Mouse (Mus musculus) liver, embryonic 16.5 days (tissue): ENCODE data around the gene Ppp1r3f. TPM values are rescaled to one million over a fixed set of nuclear protein-coding genes. Genes with fewer than 3 reads are reported as not detected.

Experiments
- ATAC-seq: fragments of 200-750 bp; cut with Nextera tagmentation; 2 replicates; pipeline ENCODE4 v1.8.0; 2017; ENCODE audit warnings: low read depth, mild to moderate bottlenecking, moderate number of reproducible peaks, moderate library complexity
- H3K27ac ChIP-seq: fragments of 300-500 bp; sonication (generic); 2 replicates; pipeline ENCODE4 v1.5.1; 2014; ENCODE audit warnings: mild to moderate bottlenecking, low read length
- H3K27me3 ChIP-seq: fragments of 300-500 bp; sonication (generic); 2 replicates; pipeline ENCODE4 v1.6.1; 2014; ENCODE audit warnings: low read depth, low read length, mixed read lengths; ENCODE audit not compliant: control insufficient read depth, insufficient read depth
- H3K36me3 ChIP-seq: fragments of 300-500 bp; sonication (generic); 2 replicates; pipeline ENCODE4 v1.6.1; 2014; ENCODE audit warnings: mild to moderate bottlenecking; ENCODE audit not compliant: control insufficient read depth, insufficient read depth
- H3K4me1 ChIP-seq: fragments of 300-500 bp; sonication (generic); 2 replicates; pipeline ENCODE4 v1.6.1; 2014; ENCODE audit warnings: low read depth, low read length, mixed read lengths; ENCODE audit not compliant: control insufficient read depth
- H3K4me2 ChIP-seq: fragments of 300-500 bp; sonication (generic); 2 replicates; pipeline ENCODE4 v1.6.1; 2014; ENCODE audit warnings: low read depth, low read length, mixed read lengths
- H3K4me3 ChIP-seq: fragments of 300-500 bp; sonication (generic); 2 replicates; pipeline ENCODE4 v1.5.1; 2014; ENCODE audit warnings: low read depth, mild to moderate bottlenecking, low read length
- H3K9ac ChIP-seq: fragments of 300-500 bp; sonication (generic); 2 replicates; pipeline ENCODE4 v1.6.1; 2014; ENCODE audit warnings: low read depth, low read length
- H3K9me3 ChIP-seq: fragments of 300-500 bp; sonication (generic); replicated peaks from 2 replicates; pipeline ENCODE4 v1.6.1; 2016; ENCODE audit warnings: low read length; ENCODE audit not compliant: control insufficient read depth
- WGBS: fragments of 180-500 bp; shearing (Covaris S2); extraction: QIAGEN DNeasy Blood & Tissue Kit; methylation state at CpG from one replicate; pipeline ENCODE4 v1.1.7; 2014; ENCODE audit not compliant: insufficient replicate concordance; 5-methylcytosine and 5-hydroxymethylcytosine counted together
- polyA plus RNA-seq: library from polyadenylated mRNA; unstranded; fragments of >200 nt; fragmentation: Nextera tagmentation; extraction: Ambion mirVana; gene quantifications from 2 replicates; pipeline ENCODE4 v1.2.1, GENCODE M21; 2015

Ppp1r3f gene
- polyA plus RNA-seq, 1 experiment from 2014 or later = 0.24 TPM

DNA sequence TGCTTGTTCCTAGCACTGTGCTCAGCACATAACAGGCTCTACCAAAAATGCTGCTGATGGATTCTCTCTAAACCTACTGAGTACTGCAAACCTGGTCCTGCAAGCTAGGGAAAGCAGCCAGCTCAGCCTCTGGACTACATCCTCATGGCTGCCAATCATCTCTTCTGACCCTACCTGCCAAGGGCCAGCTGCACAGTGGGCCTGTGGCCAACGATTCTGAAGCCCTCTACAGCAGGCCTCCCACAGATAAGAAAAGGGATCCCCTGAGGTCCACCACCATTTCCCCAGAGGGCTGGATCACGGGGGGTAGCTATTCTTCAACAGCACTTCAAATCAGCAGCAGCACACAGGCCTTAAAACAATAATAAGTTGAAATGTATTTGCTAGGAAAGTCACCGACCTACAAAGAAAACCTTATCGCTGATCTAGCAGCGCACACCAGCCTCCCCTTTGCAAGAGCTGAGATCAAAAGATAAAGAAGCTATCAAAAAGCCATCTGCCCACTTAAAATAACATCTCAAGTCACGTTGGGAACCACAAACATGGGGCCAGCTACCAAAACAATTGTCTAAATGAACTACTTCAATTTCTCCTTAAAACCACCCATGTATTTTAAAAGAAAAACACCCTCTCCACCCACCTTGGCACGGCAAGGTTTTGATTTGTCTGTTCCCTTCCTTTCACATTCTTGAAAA lies 3.5 kb downstream of the Ppp1r3f start:
- WGBS = 36% methylated on average over 7 of the region's 7 CpGs
- no peak overlapping the region for H3K27ac ChIP-seq
- no peak for ATAC-seq
- no peaks in the 10 kb centered on the region for H3K36me3 ChIP-seq
- no peaks in the 10 kb centered on the region for H3K27me3 ChIP-seq
- H3K9ac ChIP-seq = no peak overlapping the region
- peaks cover 15% of the 10 kb centered on the region for H3K4me1 ChIP-seq
- no peak overlapping the region for H3K4me2 ChIP-seq
- H3K9me3 ChIP-seq = no peaks in the 10 kb centered on the region
- H3K4me3 ChIP-seq = no peak overlapping the region

DNA sequence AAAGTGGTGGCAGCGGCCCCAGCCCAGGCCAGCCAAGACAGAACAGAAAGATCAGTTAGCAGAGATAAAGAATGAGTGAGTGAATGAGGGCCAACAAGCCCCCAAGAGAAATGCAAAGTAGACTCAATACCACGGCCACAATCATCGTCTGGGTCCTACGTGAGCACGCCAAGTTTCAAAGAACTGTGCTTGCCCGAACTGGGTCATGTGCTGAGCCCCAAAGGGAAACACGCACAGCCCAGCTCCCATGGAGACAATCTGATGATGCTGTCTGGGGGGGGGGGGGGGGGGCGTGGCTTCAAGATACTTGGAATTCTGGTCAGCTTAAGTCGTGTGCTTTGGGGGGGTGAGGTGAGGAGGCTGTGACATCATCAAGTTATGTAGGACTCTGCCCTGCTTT lies 6.6 kb downstream of the Ppp1r3f start:
- Histone ChIP-seq H3K9me3 (no peaks in the 10 kb centered on the region), H3K36me3 (no peaks in the 10 kb centered on the region), H3K27ac (no peak overlapping the region), H3K4me2 (no peak overlapping the region), H3K9ac (no peak overlapping the region), H3K27me3 (no peaks in the 10 kb centered on the region), H3K4me1 (peaks cover 2% of the 10 kb centered on the region; the same call in 1 of the 2 replicates), H3K4me3 (no peak overlapping the region)
- 53% methylated on average over 9 of the region's 9 CpGs for WGBS
- no peak for ATAC-seq

DNA sequence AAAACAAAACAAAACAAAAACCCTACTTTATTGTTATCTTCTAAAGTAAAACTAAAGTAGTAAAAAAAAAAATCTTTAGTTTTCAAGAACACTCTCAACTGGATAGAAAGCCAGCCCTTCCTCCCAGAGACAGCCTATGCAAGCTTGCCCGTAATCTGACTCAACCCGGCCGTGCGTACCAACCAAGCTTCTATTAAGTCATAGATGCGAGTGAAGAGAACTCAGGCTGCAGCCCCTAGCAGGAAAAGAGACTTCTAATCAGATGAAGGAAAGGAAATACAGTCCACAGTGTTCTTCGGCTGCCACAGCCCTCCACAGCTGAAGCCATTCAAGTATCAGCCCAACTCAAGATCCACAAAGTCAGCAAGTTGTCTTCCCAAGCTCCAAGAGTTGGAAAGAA lies 7.7 kb downstream of the Ppp1r3f start:
- Histone ChIP-seq H3K36me3 (no peaks in the 10 kb centered on the region), H3K27ac (no peak overlapping the region), H3K27me3 (no peaks in the 10 kb centered on the region), H3K4me2 (no peak overlapping the region), H3K4me3 (no peak overlapping the region), H3K9ac (no peak overlapping the region), H3K4me1 (no peaks in the 10 kb centered on the region; the same call in 1 of the 2 replicates), H3K9me3 (no peaks in the 10 kb centered on the region)
- no peak for ATAC-seq
- 32% methylated on average over 6 of the region's 6 CpGs for WGBS

DNA sequence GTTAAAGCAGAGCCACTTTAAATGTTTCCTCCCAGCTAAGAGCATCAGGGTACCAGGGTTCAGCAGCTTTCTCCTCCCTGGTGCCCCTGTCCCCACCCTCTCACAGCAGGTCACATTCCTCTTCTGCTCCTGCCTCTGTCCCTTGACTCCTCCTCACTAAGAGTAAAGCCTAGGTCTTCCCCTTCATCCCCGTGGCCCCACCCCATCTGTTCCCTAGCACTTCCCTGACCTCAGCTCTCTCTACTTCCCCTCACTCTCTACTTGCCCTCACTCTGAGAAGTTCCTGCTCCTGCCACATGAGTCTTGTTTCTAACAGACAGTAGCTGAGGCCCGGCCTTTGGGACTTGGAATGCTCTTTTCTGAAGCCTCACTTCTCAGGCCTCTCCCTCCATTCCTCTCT lies 11.0 kb downstream of the Ppp1r3f start:
- H3K4me3 ChIP-seq = no peak overlapping the region
- no peak overlapping the region for H3K9ac ChIP-seq
- H3K4me1 ChIP-seq = no peaks in the 10 kb centered on the region
- no peaks in the 10 kb centered on the region for H3K9me3 ChIP-seq
- H3K4me2 ChIP-seq = no peak overlapping the region
- 24% methylated on average over 2 of the region's 2 CpGs for WGBS
- H3K27ac ChIP-seq = no peak overlapping the region
- no peak for ATAC-seq
- H3K27me3 ChIP-seq = no peaks in the 10 kb centered on the region
- H3K36me3 ChIP-seq = no peaks in the 10 kb centered on the region

DNA sequence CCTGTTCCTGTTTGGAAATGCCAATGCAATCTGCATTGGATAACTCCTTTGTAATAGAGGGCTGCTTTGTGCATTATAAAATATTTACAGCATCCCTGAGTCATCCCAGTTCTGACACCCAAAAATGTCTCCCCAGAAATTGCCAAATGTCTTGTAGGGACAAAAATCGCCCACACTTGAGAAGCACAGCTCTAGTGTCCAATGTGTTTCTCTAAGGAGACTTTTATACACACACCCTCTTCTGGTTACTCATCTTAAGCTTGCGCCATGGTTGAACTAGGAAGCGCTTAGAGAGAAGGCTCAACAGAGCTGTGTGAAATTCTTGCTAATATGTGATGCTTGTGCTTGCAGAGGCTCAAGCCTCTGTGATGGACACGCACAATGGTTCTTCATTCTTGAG lies 20.6 kb downstream of the Ppp1r3f start:
- H3K9ac ChIP-seq = no peak overlapping the region
- H3K4me2 ChIP-seq = no peak overlapping the region
- no peaks in the 10 kb centered on the region for H3K36me3 ChIP-seq
- ATAC-seq = no peak
- no peaks in the 10 kb centered on the region for H3K4me1 ChIP-seq
- no peaks in the 10 kb centered on the region for H3K27me3 ChIP-seq
- H3K4me3 ChIP-seq = no peak overlapping the region
- H3K27ac ChIP-seq = no peak overlapping the region
- WGBS = 70% methylated on average over 4 of the region's 4 CpGs
- H3K9me3 ChIP-seq = no peaks in the 10 kb centered on the region

DNA sequence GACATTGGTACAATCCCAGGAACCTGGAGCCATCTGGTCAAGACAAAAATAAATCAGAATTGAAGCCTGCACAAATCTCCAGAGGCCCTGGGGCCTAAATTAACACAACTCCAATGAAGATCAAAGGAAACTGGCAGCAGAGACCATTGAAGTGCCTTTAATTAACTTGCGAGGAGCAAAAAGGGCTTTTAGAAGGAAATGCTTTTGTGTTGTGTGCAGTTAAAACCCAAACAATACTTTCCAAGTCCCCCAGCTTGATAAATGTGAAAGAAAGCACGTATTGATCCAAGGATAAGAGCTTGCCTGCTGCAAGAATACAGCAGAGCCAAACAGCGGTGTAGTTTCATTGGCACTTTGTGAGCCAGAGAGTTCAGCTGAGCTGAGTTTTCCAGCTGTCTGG lies 49.1 kb downstream of the Ppp1r3f start:
- no peak for ATAC-seq
- Histone ChIP-seq H3K27ac (no peak overlapping the region), H3K4me3 (no peak overlapping the region), H3K4me1 (no peaks in the 10 kb centered on the region), H3K36me3 (no peaks in the 10 kb centered on the region), H3K27me3 (no peaks in the 10 kb centered on the region), H3K9me3 (no peaks in the 10 kb centered on the region), H3K4me2 (no peak overlapping the region), H3K9ac (no peak overlapping the region)
- 49% methylated on average over 3 of the region's 3 CpGs for WGBS

Other genes with a start within 250 kb of the Ppp1r3f start
- 0.02 and 0.04 TPM in 2 replicates for gene Usp27x, start 198.5 kb downstream of the Ppp1r3f start, polyA plus RNA-seq
- 0.09 TPM in 1 of 2 replicates, not detected in the other for gene Foxp3, start 639 bp downstream of the Ppp1r3f start, polyA plus RNA-seq
- 17.3 and 17.6 TPM in 2 replicates for gene Ccdc22, start 31.2 kb upstream of the Ppp1r3f start, polyA plus RNA-seq
- gene Cacna1f, start 32.8 kb upstream of the Ppp1r3f start, polyA plus RNA-seq = 0.04 and 0.06 TPM in 2 replicates
- gene Syp, start 64.2 kb upstream of the Ppp1r3f start, polyA plus RNA-seq = 0.25 and 0.32 TPM in 2 replicates
- 1.4 and 2.3 TPM in 2 replicates for gene Prickle3, start 83.0 kb upstream of the Ppp1r3f start, polyA plus RNA-seq
- gene Plp2, start 97.1 kb upstream of the Ppp1r3f start, polyA plus RNA-seq = 24.8 and 29.2 TPM in 2 replicates
- 0.12 TPM in 1 of 2 replicates, not detected in the other for gene Magix, start 107.0 kb upstream of the Ppp1r3f start, polyA plus RNA-seq
- 13.4 and 14.0 TPM in 2 replicates for gene Gpkow, start 122.8 kb upstream of the Ppp1r3f start, polyA plus RNA-seq
- 19.9 and 21.8 TPM in 2 replicates for gene Wdr45, start 140.1 kb upstream of the Ppp1r3f start, polyA plus RNA-seq
- 0.27 and 0.51 TPM in 2 replicates for gene Gm45208, start 148.0 kb upstream of the Ppp1r3f start, polyA plus RNA-seq
- 5.2 and 6.0 TPM in 2 replicates for gene Praf2, start 154.2 kb upstream of the Ppp1r3f start, polyA plus RNA-seq
- 1.6 and 1.9 TPM in 2 replicates for gene Ccdc120, start 176.6 kb upstream of the Ppp1r3f start, polyA plus RNA-seq
- gene Tfe3, start 188.3 kb upstream of the Ppp1r3f start, polyA plus RNA-seq = 9.5 and 11.4 TPM in 2 replicates
- gene Gripap1, start 215.5 kb upstream of the Ppp1r3f start, polyA plus RNA-seq = 27.7 and 28.9 TPM in 2 replicates
- gene Kcnd1, start 248.0 kb upstream of the Ppp1r3f start, polyA plus RNA-seq = 0.19 TPM in 2 replicates